Mouse (Mus musculus): Measurements from ENCODE around the gene Dtl.

DNA sequence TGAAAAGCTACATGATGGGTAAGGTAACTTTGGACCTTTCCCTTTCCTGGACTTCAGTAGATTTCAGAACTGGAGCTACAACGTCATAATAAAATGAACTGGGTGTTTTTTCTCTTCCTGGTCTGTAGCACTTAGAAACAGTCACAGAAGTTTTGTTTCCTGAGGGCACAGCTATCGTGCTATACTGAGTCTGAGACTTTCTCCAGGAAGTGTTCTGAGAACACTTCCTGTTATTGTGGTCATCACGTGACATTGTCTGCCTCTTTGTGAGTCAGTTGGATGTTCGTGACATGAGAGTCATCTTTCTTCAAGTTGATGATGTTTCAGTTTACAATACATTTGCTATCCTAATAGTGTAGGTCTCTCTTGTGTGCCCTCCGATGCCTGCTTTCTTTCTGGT lies 23.9 kb upstream of the Dtl start:
- TF ChIP-seq CTCF (IDR thresholded peaks at IDR 0.05; ENCODE audit: low read depth, low read length) (no peak), GATA1 (IDR thresholded peaks at IDR 0.05; ENCODE audit: borderline replicate concordance, low read length) (no peak), TAL1 (conservative IDR thresholded peaks at IDR 0.05; ENCODE audit: low read depth, low read length) (no peak), GATA2 (IDR thresholded peaks at IDR 0.05; ENCODE audit: borderline replicate concordance, low read depth, low read length) (no peak), POLR2AphosphoS5 (IDR thresholded peaks at IDR 0.05; ENCODE audit: insufficient replicate concordance, low read depth, low read length) (no peak)
